Mouse (Mus musculus): ENCODE measurements around the gene Adamts20. TPM values are rescaled to one million over a fixed set of nuclear protein-coding genes. Genes with fewer than 3 reads are reported as not detected.
"Not testable (repeated sequence)": the region's sequence is repeated elsewhere in the genome, so short reads cannot be mapped to it uniquely, and the experiment has no call there.

The Adamts20 gene
- polyA plus RNA-seq, 1 experiment: not detected

DNA sequence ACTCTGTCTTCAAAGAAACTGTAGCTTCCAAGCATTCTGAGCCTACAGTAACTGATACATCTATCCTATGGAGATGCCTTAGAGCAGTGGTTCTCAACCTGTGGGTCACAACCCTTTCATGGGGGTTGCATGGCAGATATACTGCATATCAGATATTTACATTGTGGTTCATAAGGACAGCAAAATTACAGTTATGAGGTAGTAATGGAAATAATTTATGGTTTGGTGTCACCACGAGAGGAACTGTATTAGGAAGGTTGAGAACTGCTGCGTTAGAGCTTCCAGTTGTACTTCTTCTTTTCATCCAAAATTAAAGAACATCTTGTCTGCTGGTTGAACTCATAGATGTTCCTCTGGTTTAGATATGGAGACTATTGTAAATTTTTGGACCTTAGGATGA lies 24.2 kb upstream of the Adamts20 start:
- no peak for TF ChIP-seq SRF (IDR thresholded peaks at IDR 0.05; ENCODE audit: control insufficient read depth, insufficient read length, low read depth)
- no peak for TF ChIP-seq E2F4 (IDR thresholded peaks at IDR 0.05; ENCODE audit: insufficient read depth)
- TF ChIP-seq POLR2AphosphoS2 (IDR thresholded peaks at IDR 0.05; ENCODE audit: insufficient read length, low read depth): no peak
- TF ChIP-seq CEBPB (IDR thresholded peaks at IDR 0.05; ENCODE audit: insufficient read depth, poor library complexity, severe bottlenecking): no peak
- TF ChIP-seq POLR2A (IDR thresholded peaks at IDR 0.05; ENCODE audit: insufficient read length, low read depth): no peak
- no peak for TF ChIP-seq TCF3 (IDR thresholded peaks at IDR 0.05; ENCODE audit: insufficient read length, low read depth)
- no peak for TF ChIP-seq USF1 (IDR thresholded peaks at IDR 0.05; ENCODE audit: low read depth)
- no peak for TF ChIP-seq TCF12 (IDR thresholded peaks at IDR 0.05; ENCODE audit: insufficient read depth, poor library complexity, severe bottlenecking)
- TF ChIP-seq MYOD1 (IDR thresholded peaks at IDR 0.05; ENCODE audit: control insufficient read depth in 1 of 3, insufficient read length in 2 of 3, low read depth in 2 of 3): no peak
- no peak for TF ChIP-seq REST (IDR thresholded peaks at IDR 0.05; ENCODE audit: insufficient read depth, insufficient read length)
- no peak for TF ChIP-seq MAX (IDR thresholded peaks at IDR 0.05; ENCODE audit: low read depth)
- TF ChIP-seq MYOG (IDR thresholded peaks at IDR 0.05; ENCODE audit: control insufficient read depth in 1 of 3, insufficient read depth in 1 of 3, insufficient read length in 2 of 3, low read depth in 2 of 3): no peak
- Histone ChIP-seq H3K27me3 (ENCODE audit: control insufficient read depth, insufficient read depth, insufficient read length) (peaks cover 7% of the 10 kb centered on the region), H3K36me3 (ENCODE audit: control insufficient read depth, insufficient read depth) (no peaks in the 10 kb centered on the region), H3K4me3 (no peak overlapping the region), H3K79me2 (ENCODE audit: control insufficient read depth, insufficient read depth) (no peaks in the 10 kb centered on the region), H3K4me2 (ENCODE audit: low read depth) (no peak overlapping the region), H3ac (ENCODE audit: control insufficient read depth, insufficient read length) (no peak overlapping the region)

DNA sequence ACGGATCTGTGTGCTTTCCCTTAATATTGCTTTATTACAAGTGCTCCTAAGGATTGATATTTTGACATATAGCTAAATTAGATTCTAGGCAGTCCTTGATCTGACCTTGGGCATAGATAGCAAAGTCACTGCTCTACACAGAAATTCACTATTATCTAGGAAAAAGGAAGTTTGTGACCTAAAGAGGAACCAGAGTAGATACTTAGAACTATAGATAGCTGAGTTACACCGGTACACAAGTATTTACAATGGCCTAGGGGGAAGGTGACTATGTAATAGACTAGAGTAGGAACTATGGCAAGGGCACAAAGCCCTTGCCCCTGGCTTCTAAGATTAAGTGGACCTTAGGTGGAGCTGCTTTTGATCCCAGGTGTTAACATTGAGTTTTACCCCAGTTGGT lies 22.8 kb upstream of the Adamts20 start:
- not testable (repeated sequence) for H3K36me3 ChIP-seq (ENCODE audit: control insufficient read depth, insufficient read depth); H3K4me3 ChIP-seq; H3K4me2 ChIP-seq (ENCODE audit: low read depth); H3ac ChIP-seq (ENCODE audit: control insufficient read depth, insufficient read length); H3K79me2 ChIP-seq (ENCODE audit: control insufficient read depth, insufficient read depth); H3K27me3 ChIP-seq (ENCODE audit: control insufficient read depth, insufficient read depth, insufficient read length)

DNA sequence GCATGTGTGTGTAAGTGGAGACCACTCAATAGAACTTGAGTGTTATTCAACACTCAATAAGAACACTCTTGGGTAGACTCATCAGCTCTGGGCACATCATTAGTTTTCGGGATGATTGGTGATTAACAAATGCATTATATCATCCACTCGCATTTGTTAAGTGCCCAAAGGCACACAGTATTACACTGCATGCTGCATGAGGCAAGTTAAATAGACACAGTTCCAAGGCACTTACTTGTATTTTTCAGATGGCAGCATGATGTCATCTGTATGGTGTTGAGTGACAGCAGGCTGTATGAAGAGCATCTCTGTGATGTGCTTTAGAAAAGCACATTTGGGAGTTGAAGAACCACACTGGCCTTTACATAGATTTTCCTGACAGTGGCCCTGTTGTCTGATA lies 17.3 kb upstream of the Adamts20 start:
- H3K36me3 ChIP-seq (ENCODE audit: control insufficient read depth, insufficient read depth): no peaks in the 10 kb centered on the region
- H3K79me2 ChIP-seq (ENCODE audit: control insufficient read depth, insufficient read depth): no peaks in the 10 kb centered on the region
- H3K27me3 ChIP-seq (ENCODE audit: control insufficient read depth, insufficient read depth, insufficient read length): no peaks in the 10 kb centered on the region
- no peak overlapping the region for H3K4me3 ChIP-seq
- no peak overlapping the region for H3K4me2 ChIP-seq (ENCODE audit: low read depth)
- H3ac ChIP-seq (ENCODE audit: control insufficient read depth, insufficient read length): no peak overlapping the region
- TF ChIP-seq USF1 (IDR thresholded peaks at IDR 0.05; ENCODE audit: low read depth): no peak
- TF ChIP-seq E2F4 (IDR thresholded peaks at IDR 0.05; ENCODE audit: insufficient read depth): no peak
- no peak for TF ChIP-seq SRF (IDR thresholded peaks at IDR 0.05; ENCODE audit: control insufficient read depth, insufficient read length, low read depth)
- TF ChIP-seq TCF3 (IDR thresholded peaks at IDR 0.05; ENCODE audit: insufficient read length, low read depth): no peak
- TF ChIP-seq REST (IDR thresholded peaks at IDR 0.05; ENCODE audit: insufficient read depth, insufficient read length): no peak

DNA sequence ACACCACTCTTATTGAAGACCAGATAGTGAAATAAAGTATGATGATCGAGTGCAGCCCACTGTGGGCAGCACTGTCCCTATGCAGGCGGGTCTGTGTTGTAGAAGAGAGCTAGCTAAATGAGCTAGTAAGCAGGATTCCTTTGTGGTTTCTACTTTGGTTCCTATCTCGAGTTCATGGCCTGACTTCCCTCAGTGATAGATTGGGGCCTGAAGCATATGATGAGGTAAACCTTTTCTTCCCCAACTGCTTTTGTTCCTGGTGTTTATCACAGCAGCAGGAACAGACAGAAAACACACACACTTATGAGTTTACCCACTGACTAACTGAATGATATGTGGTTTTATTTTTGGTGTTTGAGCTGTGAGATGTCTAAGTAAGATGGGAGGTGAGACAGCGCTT lies 15.6 kb upstream of the Adamts20 start:
- TF ChIP-seq USF1 (IDR thresholded peaks at IDR 0.05; ENCODE audit: low read depth) (no peak), CEBPB (IDR thresholded peaks at IDR 0.05; ENCODE audit: insufficient read depth, poor library complexity, severe bottlenecking) (no peak), MYOD1 (IDR thresholded peaks at IDR 0.05; ENCODE audit: control insufficient read depth in 1 of 3, insufficient read length in 2 of 3, low read depth in 2 of 3) (no peak), TCF3 (IDR thresholded peaks at IDR 0.05; ENCODE audit: insufficient read length, low read depth) (no peak), SRF (IDR thresholded peaks at IDR 0.05; ENCODE audit: control insufficient read depth, insufficient read length, low read depth) (no peak), MYOG (IDR thresholded peaks at IDR 0.05; ENCODE audit: control insufficient read depth in 1 of 3, insufficient read depth in 1 of 3, insufficient read length in 2 of 3, low read depth in 2 of 3) (no peak), POLR2A (IDR thresholded peaks at IDR 0.05; ENCODE audit: insufficient read length, low read depth) (no peak), POLR2AphosphoS2 (IDR thresholded peaks at IDR 0.05; ENCODE audit: insufficient read length, low read depth) (no peak), MAX (IDR thresholded peaks at IDR 0.05; ENCODE audit: low read depth) (no peak), REST (IDR thresholded peaks at IDR 0.05; ENCODE audit: insufficient read depth, insufficient read length) (no peak), TCF12 (IDR thresholded peaks at IDR 0.05; ENCODE audit: insufficient read depth, poor library complexity, severe bottlenecking) (no peak)
- Histone ChIP-seq H3K79me2 (ENCODE audit: control insufficient read depth, insufficient read depth) (no peaks in the 10 kb centered on the region), H3K36me3 (ENCODE audit: control insufficient read depth, insufficient read depth) (no peaks in the 10 kb centered on the region), H3ac (ENCODE audit: control insufficient read depth, insufficient read length) (no peak overlapping the region), H3K4me2 (ENCODE audit: low read depth) (no peak overlapping the region), H3K4me3 (no peak overlapping the region), H3K27me3 (ENCODE audit: control insufficient read depth, insufficient read depth, insufficient read length) (no peaks in the 10 kb centered on the region)

DNA sequence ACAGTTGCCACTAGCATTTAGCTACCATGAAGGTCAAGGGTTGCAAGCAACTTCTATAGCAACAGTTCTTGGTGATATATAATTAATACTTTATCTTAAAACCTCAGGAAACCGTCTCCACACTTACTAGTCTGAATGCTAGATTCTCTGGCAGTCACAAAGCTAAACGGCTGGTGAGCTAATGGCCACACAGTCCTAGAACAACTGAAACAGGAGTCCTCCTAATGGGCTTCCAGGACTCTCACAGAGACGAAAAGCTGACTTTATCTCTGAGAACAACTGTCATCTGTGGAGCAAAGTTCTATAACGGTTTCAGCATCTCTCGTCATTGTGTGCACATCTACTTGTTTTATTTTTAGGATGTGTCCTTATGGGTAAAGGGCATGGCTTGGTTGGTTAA lies 15.0 kb upstream of the Adamts20 start:
- Histone ChIP-seq H3ac (ENCODE audit: control insufficient read depth, insufficient read length) (no peak overlapping the region), H3K27me3 (ENCODE audit: control insufficient read depth, insufficient read depth, insufficient read length) (no peaks in the 10 kb centered on the region), H3K4me2 (ENCODE audit: low read depth) (no peak overlapping the region), H3K79me2 (ENCODE audit: control insufficient read depth, insufficient read depth) (no peaks in the 10 kb centered on the region), H3K4me3 (no peak overlapping the region), H3K36me3 (ENCODE audit: control insufficient read depth, insufficient read depth) (no peaks in the 10 kb centered on the region)
- no peak for TF ChIP-seq POLR2AphosphoS2 (IDR thresholded peaks at IDR 0.05; ENCODE audit: insufficient read length, low read depth)
- no peak for TF ChIP-seq TCF12 (IDR thresholded peaks at IDR 0.05; ENCODE audit: insufficient read depth, poor library complexity, severe bottlenecking)
- TF ChIP-seq USF1 (IDR thresholded peaks at IDR 0.05; ENCODE audit: low read depth): no peak
- TF ChIP-seq MYOG (IDR thresholded peaks at IDR 0.05; ENCODE audit: control insufficient read depth in 1 of 3, insufficient read depth in 1 of 3, insufficient read length in 2 of 3, low read depth in 2 of 3): no peak
- TF ChIP-seq E2F4 (IDR thresholded peaks at IDR 0.05; ENCODE audit: insufficient read depth): no peak
- TF ChIP-seq REST (IDR thresholded peaks at IDR 0.05; ENCODE audit: insufficient read depth, insufficient read length): no peak
